Mouse (Mus musculus): ENCODE data around the gene Ints6l. TPM values are rescaled to one million over a fixed set of nuclear protein-coding genes. Genes with fewer than 3 reads are reported as not detected.

Gene Ints6l
- total and polyA plus RNA-seq, 3 experiments, result 4.8 to 10.9 (median 4.9) TPM

DNA sequence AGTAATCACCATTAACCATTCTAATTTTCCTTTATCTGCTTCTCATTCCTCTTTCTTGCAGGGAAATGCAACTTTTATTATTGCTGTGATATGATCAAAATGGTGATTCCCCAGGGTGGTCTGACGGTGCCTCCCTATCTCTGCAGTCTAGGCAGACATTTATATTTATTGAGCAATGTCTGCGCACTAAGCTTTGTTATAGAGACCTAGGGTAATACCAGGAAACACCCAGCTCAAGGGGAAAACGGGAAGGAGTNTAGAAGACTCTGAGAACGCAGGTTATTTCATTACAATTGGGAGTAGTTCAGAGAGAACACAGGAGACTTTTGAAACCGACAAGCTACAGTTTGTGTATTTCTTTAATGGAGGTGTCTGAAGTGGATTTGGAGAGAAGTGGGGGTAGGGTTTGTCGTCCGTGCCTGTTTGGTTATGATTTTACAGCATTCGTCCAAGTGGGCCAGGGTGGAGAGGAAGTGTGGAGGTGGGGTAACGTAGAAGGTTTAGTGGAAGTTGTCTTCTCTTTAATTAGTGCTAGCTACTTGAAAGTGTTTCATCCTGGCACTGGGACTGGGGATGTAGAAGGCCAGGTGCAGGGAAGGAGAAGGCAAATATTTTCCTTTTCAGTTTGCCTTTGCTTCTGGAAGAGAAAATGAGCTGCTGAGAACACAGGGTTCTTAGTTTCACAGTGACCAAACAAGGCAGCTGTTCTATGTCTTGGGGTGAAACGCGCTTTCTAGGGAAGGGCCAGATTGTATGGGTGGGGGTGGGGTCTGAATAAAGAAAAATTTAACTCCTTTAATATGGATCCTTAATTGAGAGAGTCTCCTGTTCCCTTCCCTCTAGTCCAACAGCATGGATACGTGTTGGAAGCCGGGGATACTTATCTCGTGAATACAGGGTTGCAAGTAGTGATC, 7.6 kb downstream of the Ints6l start:
- H3K36me3 ChIP-seq (ENCODE audit: control insufficient read depth, insufficient read depth, low read length), result no peaks in the 10 kb centered on the region; the same call in 1 of the 2 replicates
- H3K27me3 ChIP-seq (ENCODE audit: control insufficient read depth, insufficient read depth, low read length), result no peaks in the 10 kb centered on the region
- H3K4me1 ChIP-seq (ENCODE audit: control insufficient read depth, insufficient read depth, low read length), result peaks cover 6% of the 10 kb centered on the region
- peak overlapping the region; percentile 2; the same call in 1 of the 2 replicates for H3K4me3 ChIP-seq
- intact Hi-C loops (cut with DNase I), result no loop called here
- H3K9ac ChIP-seq (ENCODE audit: low read depth, low read length), result no peak overlapping the region
- 45% methylated on average over 14 of the region's 14 CpGs for WGBS
- H3K79me2 ChIP-seq (replicated peaks; ENCODE audit: control insufficient read depth, insufficient read depth, low read length), result no peaks in the 10 kb centered on the region
- DNase-seq, result peak; percentile 6 to 24
- peak overlapping the region; percentile 49 for H3K27ac ChIP-seq
- TF ChIP-seq CTCF (IDR thresholded peaks at IDR 0.05), result no peak
- TF ChIP-seq EP300 (IDR thresholded peaks at IDR 0.05; ENCODE audit: insufficient read depth, low read depth, low read length), result no peak
- no peak for TF ChIP-seq POLR2A (IDR thresholded peaks at IDR 0.05; ENCODE audit: insufficient read depth, low read depth, low read length)

DNA sequence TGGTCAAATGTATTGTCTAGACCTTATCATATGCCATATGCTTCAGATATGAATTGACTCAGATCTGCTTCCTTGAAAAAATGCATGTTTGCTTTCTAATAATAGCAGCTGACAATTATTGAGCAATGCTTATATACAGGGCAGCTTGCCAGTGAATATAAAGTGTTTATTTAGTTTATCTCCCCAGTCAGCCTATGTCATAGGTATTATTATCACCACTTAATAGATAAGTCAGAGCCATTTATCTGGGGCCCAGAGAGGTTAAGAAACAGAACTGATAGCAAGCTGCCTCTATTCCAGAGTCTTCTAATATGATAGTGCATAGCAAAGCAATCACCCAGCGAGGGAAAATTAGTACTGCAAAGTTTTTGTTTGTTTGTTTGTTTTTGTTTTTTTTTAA, 10.2 kb downstream of the Ints6l start:
- Histone ChIP-seq H3K4me1 (ENCODE audit: control insufficient read depth, insufficient read depth, low read length) (peaks cover 7% of the 10 kb centered on the region), H3K9ac (ENCODE audit: low read depth, low read length) (no peak overlapping the region), H3K27me3 (ENCODE audit: control insufficient read depth, insufficient read depth, low read length) (no peaks in the 10 kb centered on the region), H3K27ac (no peak overlapping the region), H3K36me3 (ENCODE audit: control insufficient read depth, insufficient read depth, low read length) (no peaks in the 10 kb centered on the region), H3K79me2 (replicated peaks; ENCODE audit: control insufficient read depth, insufficient read depth, low read length) (no peaks in the 10 kb centered on the region), H3K4me3 (no peak overlapping the region)
- intact Hi-C loops (cut with DNase I), result no loop called here
- 70% methylated on average over 1 of the region's 1 CpGs for WGBS
- TF ChIP-seq CTCF (IDR thresholded peaks at IDR 0.05), result no peak
- TF ChIP-seq EP300 (IDR thresholded peaks at IDR 0.05; ENCODE audit: insufficient read depth, low read depth, low read length), result no peak
- TF ChIP-seq POLR2A (IDR thresholded peaks at IDR 0.05; ENCODE audit: insufficient read depth, low read depth, low read length), result no peak
- DNase-seq, result no peak

DNA sequence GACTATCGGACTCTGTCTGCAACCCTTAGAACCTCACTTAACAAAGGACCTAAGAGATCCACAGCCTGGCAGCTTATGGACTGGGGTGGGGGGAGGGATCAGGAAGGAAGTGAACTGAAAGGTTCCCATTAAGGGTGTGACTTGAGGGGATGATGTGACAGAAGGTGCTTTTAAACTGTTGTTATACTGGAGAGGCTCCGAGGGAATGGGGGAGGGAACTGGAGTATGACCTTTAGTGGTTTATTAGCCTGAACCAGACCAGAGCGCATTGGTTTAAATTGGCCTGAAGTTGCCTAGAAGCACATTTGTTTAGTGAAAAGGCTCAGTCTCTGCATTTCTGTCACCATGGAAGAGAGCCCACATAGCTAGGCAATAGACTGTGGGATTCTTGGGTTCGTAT, 13.0 kb downstream of the Ints6l start:
- H3K4me3 ChIP-seq, result no peak overlapping the region
- H3K79me2 ChIP-seq (replicated peaks; ENCODE audit: control insufficient read depth, insufficient read depth, low read length), result no peaks in the 10 kb centered on the region
- no peak for DNase-seq
- peaks cover 5% of the 10 kb centered on the region for H3K4me1 ChIP-seq (ENCODE audit: control insufficient read depth, insufficient read depth, low read length)
- no peak overlapping the region for H3K27ac ChIP-seq
- intact Hi-C loops (cut with DNase I), result no loop called here
- no peaks in the 10 kb centered on the region for H3K27me3 ChIP-seq (ENCODE audit: control insufficient read depth, insufficient read depth, low read length)
- 73% methylated on average over 4 of the region's 4 CpGs for WGBS
- H3K9ac ChIP-seq (ENCODE audit: low read depth, low read length), result no peak overlapping the region
- TF ChIP-seq EP300 (IDR thresholded peaks at IDR 0.05; ENCODE audit: insufficient read depth, low read depth, low read length), result no peak
- TF ChIP-seq POLR2A (IDR thresholded peaks at IDR 0.05; ENCODE audit: insufficient read depth, low read depth, low read length), result no peak
- no peak for TF ChIP-seq CTCF (IDR thresholded peaks at IDR 0.05)
- no peaks in the 10 kb centered on the region for H3K36me3 ChIP-seq (ENCODE audit: control insufficient read depth, insufficient read depth, low read length)

DNA sequence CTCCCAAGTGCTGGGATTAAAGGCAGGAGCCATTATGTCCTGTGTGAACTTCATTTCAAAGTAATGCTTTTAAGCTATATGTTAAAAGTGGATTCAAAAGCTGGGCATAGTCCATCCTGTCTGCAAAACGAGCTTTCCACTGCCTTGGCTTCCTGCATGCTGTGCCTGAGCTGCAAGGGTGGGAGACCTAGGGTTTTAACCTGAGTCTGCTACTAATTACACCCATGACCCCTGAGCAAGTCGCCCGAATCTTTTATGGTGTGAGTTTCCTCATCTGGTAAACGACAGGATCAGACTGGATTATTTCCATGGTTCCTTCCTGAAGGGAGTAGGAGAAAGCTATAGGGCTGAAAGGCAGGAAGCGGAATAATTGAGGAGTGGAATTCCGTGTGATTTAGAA, 13.8 kb downstream of the Ints6l start:
- TF ChIP-seq POLR2A (IDR thresholded peaks at IDR 0.05; ENCODE audit: insufficient read depth, low read depth, low read length) (no peak), CTCF (IDR thresholded peaks at IDR 0.05) (no peak), EP300 (IDR thresholded peaks at IDR 0.05; ENCODE audit: insufficient read depth, low read depth, low read length) (no peak)
- no peak overlapping the region for H3K4me3 ChIP-seq
- H3K4me1 ChIP-seq (ENCODE audit: control insufficient read depth, insufficient read depth, low read length), result peaks cover 5% of the 10 kb centered on the region
- H3K27me3 ChIP-seq (ENCODE audit: control insufficient read depth, insufficient read depth, low read length), result no peaks in the 10 kb centered on the region
- DNase-seq, result no peak
- no peaks in the 10 kb centered on the region for H3K36me3 ChIP-seq (ENCODE audit: control insufficient read depth, insufficient read depth, low read length)
- no peak overlapping the region for H3K9ac ChIP-seq (ENCODE audit: low read depth, low read length)
- no peaks in the 10 kb centered on the region for H3K79me2 ChIP-seq (replicated peaks; ENCODE audit: control insufficient read depth, insufficient read depth, low read length)
- H3K27ac ChIP-seq, result no peak overlapping the region
- intact Hi-C loops (cut with DNase I), result no loop called here
- WGBS, result 42% methylated on average over 6 of the region's 6 CpGs

DNA sequence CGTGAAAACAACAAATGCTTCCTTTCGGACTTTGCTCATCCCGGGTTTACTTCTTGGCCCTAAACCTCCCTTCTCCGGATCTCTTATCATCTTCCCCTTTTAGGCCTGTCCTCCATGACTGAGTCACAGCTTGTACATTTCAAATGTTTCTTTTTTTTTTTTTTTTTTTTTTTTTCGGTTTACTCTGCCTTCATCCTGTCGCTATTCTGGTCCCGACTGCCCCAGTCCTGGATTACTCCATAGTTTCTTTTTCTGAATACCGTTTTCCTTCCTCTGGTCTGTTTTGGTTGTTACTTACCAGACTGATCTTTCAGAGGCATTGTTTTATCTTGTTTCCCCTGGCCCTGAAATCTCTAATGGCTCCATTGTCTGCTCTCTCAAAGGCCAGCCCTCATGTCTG, 19.4 kb downstream of the Ints6l start:
- Histone ChIP-seq H3K36me3 (ENCODE audit: control insufficient read depth, insufficient read depth, low read length) (no peaks in the 10 kb centered on the region), H3K79me2 (replicated peaks; ENCODE audit: control insufficient read depth, insufficient read depth, low read length) (no peaks in the 10 kb centered on the region), H3K9ac (ENCODE audit: low read depth, low read length) (no peak overlapping the region), H3K27me3 (ENCODE audit: control insufficient read depth, insufficient read depth, low read length) (no peaks in the 10 kb centered on the region), H3K4me3 (peak overlapping the region; percentile 1; the same call in 1 of the 2 replicates), H3K27ac (peak overlapping the region; percentile 54), H3K4me1 (ENCODE audit: control insufficient read depth, insufficient read depth, low read length) (peaks cover 3% of the 10 kb centered on the region)
- no peak for DNase-seq
- intact Hi-C loops (cut with DNase I), result loop anchor here (1.0 kb wide), 1 partner anchor 19 kb away; no protein-coding TSS in a partner anchor
- WGBS, result 30% methylated on average over 8 of the region's 8 CpGs
- TF ChIP-seq CTCF (IDR thresholded peaks at IDR 0.05) (no peak), POLR2A (IDR thresholded peaks at IDR 0.05; ENCODE audit: insufficient read depth, low read depth, low read length) (no peak), EP300 (IDR thresholded peaks at IDR 0.05; ENCODE audit: insufficient read depth, low read depth, low read length) (no peak)

DNA sequence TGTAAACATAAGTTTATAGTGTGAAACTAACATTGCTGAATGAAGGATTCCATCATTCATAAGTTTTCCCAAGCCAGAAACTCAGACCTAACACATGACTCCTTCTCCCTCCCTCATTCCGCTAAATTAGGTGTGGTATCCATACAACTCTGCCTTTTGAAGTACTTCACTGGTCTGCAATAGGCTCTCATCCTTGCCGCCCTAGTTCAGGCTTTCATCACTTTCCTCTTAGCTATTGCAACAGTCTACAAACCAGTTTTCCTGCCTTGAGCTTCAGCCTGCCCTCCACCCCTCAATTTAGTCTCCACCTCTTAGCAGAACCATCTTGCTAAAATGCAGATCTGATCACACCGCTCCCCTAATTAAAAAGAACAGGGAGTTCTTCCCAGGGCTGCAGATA, 22.9 kb downstream of the Ints6l start:
- no peaks in the 10 kb centered on the region for H3K36me3 ChIP-seq (ENCODE audit: control insufficient read depth, insufficient read depth, low read length)
- H3K9ac ChIP-seq (ENCODE audit: low read depth, low read length), result no peak overlapping the region
- H3K4me3 ChIP-seq, result no peak overlapping the region
- H3K27me3 ChIP-seq (ENCODE audit: control insufficient read depth, insufficient read depth, low read length), result no peaks in the 10 kb centered on the region
- H3K4me1 ChIP-seq (ENCODE audit: control insufficient read depth, insufficient read depth, low read length), result no peaks in the 10 kb centered on the region; the same call in 1 of the 2 replicates
- 86% methylated on average over 3 of the region's 3 CpGs for WGBS
- H3K79me2 ChIP-seq (replicated peaks; ENCODE audit: control insufficient read depth, insufficient read depth, low read length), result no peaks in the 10 kb centered on the region
- intact Hi-C loops (cut with DNase I), result no loop called here
- TF ChIP-seq CTCF (IDR thresholded peaks at IDR 0.05), result no peak
- no peak overlapping the region for H3K27ac ChIP-seq
- no peak for DNase-seq

Measured in heart, adult 2 months (tissue).